Mouse (Mus musculus) megakaryocyte, embryonic 14.5 days (primary cell): Measurements from ENCODE around the gene Gm43517.

Experiments used
- FLI1 ChIP-seq: IDR thresholded peaks from 2 replicates; pipeline ENCODE4 v1.6.1; 2012; ENCODE audit warnings: low read length, inconsistent platforms, mixed read lengths
- GATA1 ChIP-seq: IDR thresholded peaks from 3 replicates; pipeline ENCODE4 v1.6.1; 2012; ENCODE audit warnings: mixed read lengths, low read length, inconsistent platforms, borderline replicate concordance

DNA sequence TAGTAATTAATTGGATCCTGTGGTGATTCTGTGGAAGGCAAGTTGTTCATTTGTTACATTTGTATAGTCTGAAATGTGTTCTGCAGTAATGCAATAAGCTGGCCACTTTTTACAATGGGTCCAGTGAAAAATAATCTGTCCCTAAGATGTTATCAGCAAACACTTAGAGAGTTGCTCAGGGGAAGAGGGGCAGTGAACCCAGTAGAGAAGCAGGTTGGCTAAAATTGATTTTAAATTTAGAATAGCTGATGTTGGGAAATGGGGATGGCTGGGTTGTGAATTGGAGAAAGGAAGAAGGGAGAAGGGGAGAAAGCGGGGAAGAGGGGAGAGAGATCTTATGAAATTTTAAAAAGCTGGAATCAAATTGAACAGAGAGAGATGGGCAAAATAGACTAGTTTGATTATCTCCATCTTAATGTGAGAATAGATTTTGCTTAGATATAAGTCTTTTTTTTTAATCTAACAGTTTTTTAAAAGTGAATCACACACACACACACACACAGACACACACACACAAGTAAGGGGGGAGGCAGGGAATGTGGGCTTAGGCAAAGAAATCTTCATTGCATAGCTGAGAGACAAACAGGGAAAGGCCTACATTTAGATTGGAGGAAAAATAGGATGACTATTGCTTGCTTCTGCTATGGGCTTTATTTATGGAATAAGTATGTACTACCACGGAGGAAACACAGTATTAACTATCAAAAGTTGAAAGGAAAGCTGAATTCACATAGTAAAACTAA lies 3.1 kb downstream of the Gm43517 start:
- no peak for TF ChIP-seq GATA1
- no peak for TF ChIP-seq FLI1
